Mouse (Mus musculus): ENCODE measurements at regions not wholly inside any gene's neighbourhood (a gene's known extent, or its start where the extent isn't known, plus 50 kb on each side); places are given as distances from the start of the nearest gene placed in this dataset.

GRCm38 (mm10) chr16:42592321-42592720 is 251.9 kb upstream of the Gap43 start:
- H3K27ac ChIP-seq (ENCODE audit: low read length) = no peak overlapping the region
- no peaks in the 10 kb centered on the region for H3K27me3 ChIP-seq (ENCODE audit: control insufficient read depth, insufficient read depth, low read depth, low read length)
- H3K4me1 ChIP-seq (ENCODE audit: control insufficient read depth, low read depth, low read length) = no peaks in the 10 kb centered on the region
- H3K36me3 ChIP-seq (ENCODE audit: control insufficient read depth, insufficient read depth) = no peaks in the 10 kb centered on the region
- no peaks in the 10 kb centered on the region for H3K9me3 ChIP-seq (replicated peaks; ENCODE audit: control insufficient read depth, low read length)
- ATAC-seq (ENCODE audit: low read depth) = no peak
- no peak overlapping the region for H3K4me2 ChIP-seq (ENCODE audit: low read depth, low read length)
- 47% methylated on average over 3 of the region's 3 CpGs for WGBS (ENCODE audit: insufficient replicate concordance)
- no peak overlapping the region for H3K9ac ChIP-seq (ENCODE audit: low read depth, low read length)
- H3K4me3 ChIP-seq (ENCODE audit: low read depth, low read length) = no peak overlapping the region

DNA sequence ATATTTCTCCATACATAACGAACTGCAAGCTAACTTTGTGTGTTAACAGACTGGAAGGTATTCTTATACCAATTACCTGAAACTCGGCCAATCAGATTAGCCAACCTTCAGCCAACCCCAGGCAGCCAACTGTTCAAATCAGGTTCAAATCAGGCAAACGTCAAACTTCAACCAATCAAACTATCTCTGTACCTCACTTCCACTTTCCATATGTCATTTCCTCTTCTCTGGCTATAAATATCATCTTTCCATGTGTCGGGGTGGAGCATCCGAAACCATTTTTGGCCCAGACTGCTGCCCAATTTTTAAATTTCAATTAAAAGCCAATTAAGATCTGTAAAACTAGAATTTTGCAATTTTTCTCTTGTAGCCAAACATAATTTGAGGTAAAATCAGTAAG is 251.1 kb upstream of the Gap43 start:
- Histone ChIP-seq H3K27ac (ENCODE audit: low read length) (no peak overlapping the region), H3K4me1 (ENCODE audit: control insufficient read depth, low read depth, low read length) (no peaks in the 10 kb centered on the region), H3K27me3 (ENCODE audit: control insufficient read depth, insufficient read depth, low read depth, low read length) (no peaks in the 10 kb centered on the region), H3K4me2 (ENCODE audit: low read depth, low read length) (no peak overlapping the region), H3K4me3 (ENCODE audit: low read depth, low read length) (no peak overlapping the region), H3K9ac (ENCODE audit: low read depth, low read length) (no peak overlapping the region), H3K36me3 (ENCODE audit: control insufficient read depth, insufficient read depth) (no peaks in the 10 kb centered on the region), H3K9me3 (replicated peaks; ENCODE audit: control insufficient read depth, low read length) (no peaks in the 10 kb centered on the region)
- no peak for ATAC-seq (ENCODE audit: low read depth)
- 52% methylated on average over 5 of the region's 5 CpGs for WGBS (ENCODE audit: insufficient replicate concordance)

DNA sequence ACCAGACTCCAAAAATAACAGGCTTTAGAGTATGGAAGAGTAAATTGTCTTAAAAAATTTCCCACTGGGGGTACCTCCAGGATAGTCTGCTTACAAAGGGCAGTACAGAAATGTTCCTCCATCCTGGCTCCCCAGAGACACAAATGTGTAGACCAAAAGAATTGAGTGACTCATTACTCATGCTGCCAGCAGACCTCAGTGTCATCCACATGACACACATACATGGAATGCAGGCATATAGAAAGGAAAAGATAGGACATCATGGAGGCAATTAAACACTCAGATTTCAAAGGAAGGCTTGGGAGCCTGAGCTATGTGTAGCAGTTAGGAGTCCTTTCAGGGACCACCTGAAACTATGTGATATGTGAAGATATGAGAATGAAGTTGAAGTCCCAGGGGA is 245.7 kb upstream of the Gap43 start:
- H3K4me2 ChIP-seq (ENCODE audit: low read depth, low read length) = no peak overlapping the region
- H3K4me3 ChIP-seq (ENCODE audit: low read depth, low read length) = no peak overlapping the region
- no peaks in the 10 kb centered on the region for H3K36me3 ChIP-seq (ENCODE audit: control insufficient read depth, insufficient read depth)
- H3K9ac ChIP-seq (ENCODE audit: low read depth, low read length) = no peak overlapping the region
- H3K9me3 ChIP-seq (replicated peaks; ENCODE audit: control insufficient read depth, low read length) = no peaks in the 10 kb centered on the region
- no peaks in the 10 kb centered on the region for H3K27me3 ChIP-seq (ENCODE audit: control insufficient read depth, insufficient read depth, low read depth, low read length)
- H3K4me1 ChIP-seq (ENCODE audit: control insufficient read depth, low read depth, low read length) = no peaks in the 10 kb centered on the region
- ATAC-seq (ENCODE audit: low read depth) = no peak
- no peak overlapping the region for H3K27ac ChIP-seq (ENCODE audit: low read length)

DNA sequence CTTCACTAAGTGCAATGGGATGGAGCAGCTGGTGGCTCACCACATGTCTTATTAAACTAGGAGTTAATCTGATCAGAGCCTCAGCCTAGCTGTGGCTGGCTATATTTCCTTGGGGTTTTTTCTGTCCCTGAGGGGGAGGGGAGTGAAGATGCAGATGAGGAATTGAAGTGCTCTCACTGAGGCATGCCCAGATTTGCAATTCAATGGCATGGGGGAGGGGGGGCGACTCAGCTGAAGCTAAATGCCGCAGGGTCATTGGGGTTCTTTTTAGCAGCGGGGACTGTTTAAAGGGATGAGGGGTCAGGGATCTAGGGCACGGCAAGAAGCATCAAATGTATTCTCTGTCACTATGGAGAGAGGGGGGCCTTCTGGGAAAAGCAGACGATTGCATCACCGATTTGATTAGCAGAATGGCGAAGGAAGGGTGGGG is 235.1 kb upstream of the Gap43 start:
- 17% methylated on average over 7 of the region's 7 CpGs for WGBS (ENCODE audit: insufficient replicate concordance)
- ATAC-seq (ENCODE audit: low read depth) = no peak
- H3K9me3 ChIP-seq (replicated peaks; ENCODE audit: control insufficient read depth, low read length) = no peaks in the 10 kb centered on the region
- H3K27ac ChIP-seq (ENCODE audit: low read length) = no peak overlapping the region
- H3K4me3 ChIP-seq (ENCODE audit: low read depth, low read length) = no peak overlapping the region
- no peak overlapping the region for H3K9ac ChIP-seq (ENCODE audit: low read depth, low read length)
- no peaks in the 10 kb centered on the region for H3K4me1 ChIP-seq (ENCODE audit: control insufficient read depth, low read depth, low read length)
- no peaks in the 10 kb centered on the region for H3K36me3 ChIP-seq (ENCODE audit: control insufficient read depth, insufficient read depth)
- H3K27me3 ChIP-seq (ENCODE audit: control insufficient read depth, insufficient read depth, low read depth, low read length) = no peaks in the 10 kb centered on the region
- H3K4me2 ChIP-seq (ENCODE audit: low read depth, low read length) = no peak overlapping the region

GRCm38 (mm10) chr16:42574978-42575377 is 234.5 kb upstream of the Gap43 start:
- H3K27ac ChIP-seq (ENCODE audit: low read length) = no peak overlapping the region
- no peak overlapping the region for H3K4me2 ChIP-seq (ENCODE audit: low read depth, low read length)
- no peaks in the 10 kb centered on the region for H3K9me3 ChIP-seq (replicated peaks; ENCODE audit: control insufficient read depth, low read length)
- no peak overlapping the region for H3K4me3 ChIP-seq (ENCODE audit: low read depth, low read length)
- no peak for ATAC-seq (ENCODE audit: low read depth)
- no peaks in the 10 kb centered on the region for H3K36me3 ChIP-seq (ENCODE audit: control insufficient read depth, insufficient read depth)
- H3K9ac ChIP-seq (ENCODE audit: low read depth, low read length) = no peak overlapping the region
- 28% methylated on average over 1 of the region's 1 CpGs for WGBS (ENCODE audit: insufficient replicate concordance)
- no peaks in the 10 kb centered on the region for H3K4me1 ChIP-seq (ENCODE audit: control insufficient read depth, low read depth, low read length)
- no peaks in the 10 kb centered on the region for H3K27me3 ChIP-seq (ENCODE audit: control insufficient read depth, insufficient read depth, low read depth, low read length)

DNA sequence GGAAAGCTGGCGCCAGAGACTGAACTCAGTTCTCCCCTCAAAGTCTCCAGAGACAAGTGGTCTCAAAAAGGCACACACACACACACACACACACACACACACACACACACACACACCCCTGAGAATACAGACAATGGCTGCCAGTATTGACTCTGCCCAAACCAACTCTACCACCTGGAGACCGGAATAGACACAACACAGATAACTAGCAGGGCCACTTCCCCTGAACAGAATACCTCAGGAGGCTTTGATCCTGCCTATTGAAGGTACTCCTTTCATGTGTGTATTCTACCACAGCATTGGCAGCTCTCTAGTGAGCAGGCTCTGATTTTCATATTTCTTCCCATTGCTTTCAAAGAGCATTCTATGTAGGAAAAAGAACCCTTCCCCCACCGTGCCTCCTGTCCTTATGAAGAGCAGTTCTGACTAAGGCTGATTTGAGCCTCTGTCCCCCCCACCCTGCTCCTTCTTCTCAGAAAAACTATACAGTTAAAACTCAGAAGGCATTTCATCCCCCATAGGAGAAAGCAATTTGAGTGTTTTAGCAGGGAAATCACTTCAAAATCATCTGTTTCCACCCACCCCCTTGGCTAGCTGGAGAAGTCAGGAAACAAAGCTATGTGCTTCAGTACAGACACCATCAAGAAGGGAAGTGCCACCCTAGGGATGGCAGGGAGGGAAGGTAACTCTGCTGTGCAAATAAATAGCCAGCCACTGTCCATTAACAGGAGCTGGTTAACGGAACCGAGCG is 230.0 kb upstream of the Gap43 start:
- 62% methylated on average over 6 of the region's 6 CpGs for WGBS (ENCODE audit: insufficient replicate concordance)

DNA sequence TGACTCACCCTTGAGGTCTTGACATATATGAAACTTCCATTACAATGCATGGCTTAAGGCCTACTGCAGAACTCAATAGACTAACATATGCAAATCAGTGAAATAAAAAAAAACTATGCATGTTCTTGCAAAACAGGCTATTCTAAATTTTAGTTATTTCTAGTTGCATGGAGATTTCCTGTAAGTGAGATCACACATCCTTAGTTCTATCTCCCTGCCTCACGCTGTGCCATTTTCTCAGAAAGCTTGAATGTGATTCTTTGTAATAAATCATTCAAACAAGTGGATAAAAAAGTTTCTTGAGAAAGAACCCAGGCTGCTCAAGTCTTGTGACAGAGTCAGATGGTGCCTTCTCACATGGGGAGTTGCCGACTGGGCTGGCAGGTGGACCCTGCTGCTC is 228.9 kb upstream of the Gap43 start:
- Histone ChIP-seq H3K27me3 (ENCODE audit: control insufficient read depth, insufficient read depth, low read depth, low read length) (no peaks in the 10 kb centered on the region), H3K4me2 (ENCODE audit: low read depth, low read length) (no peak overlapping the region), H3K4me3 (ENCODE audit: low read depth, low read length) (no peak overlapping the region), H3K4me1 (ENCODE audit: control insufficient read depth, low read depth, low read length) (no peaks in the 10 kb centered on the region), H3K9ac (ENCODE audit: low read depth, low read length) (no peak overlapping the region), H3K9me3 (replicated peaks; ENCODE audit: control insufficient read depth, low read length) (no peaks in the 10 kb centered on the region), H3K36me3 (ENCODE audit: control insufficient read depth, insufficient read depth) (no peaks in the 10 kb centered on the region), H3K27ac (ENCODE audit: low read length) (no peak overlapping the region)
- no peak for ATAC-seq (ENCODE audit: low read depth)
- WGBS (ENCODE audit: insufficient replicate concordance) = 61% methylated on average over 2 of the region's 2 CpGs

More for the DNA sequence above, 230.0 kb upstream of the Gap43 start:
- Histone ChIP-seq H3K4me2 (ENCODE audit: low read depth, low read length) (no peak overlapping the region), H3K4me3 (ENCODE audit: low read depth, low read length) (no peak overlapping the region), H3K9me3 (replicated peaks; ENCODE audit: control insufficient read depth, low read length) (no peaks in the 10 kb centered on the region), H3K36me3 (ENCODE audit: control insufficient read depth, insufficient read depth) (no peaks in the 10 kb centered on the region), H3K4me1 (ENCODE audit: control insufficient read depth, low read depth, low read length) (no peaks in the 10 kb centered on the region), H3K27me3 (ENCODE audit: control insufficient read depth, insufficient read depth, low read depth, low read length) (no peaks in the 10 kb centered on the region), H3K9ac (ENCODE audit: low read depth, low read length) (no peak overlapping the region), H3K27ac (ENCODE audit: low read length) (no peak overlapping the region)
- ATAC-seq (ENCODE audit: low read depth) = no peak

DNA sequence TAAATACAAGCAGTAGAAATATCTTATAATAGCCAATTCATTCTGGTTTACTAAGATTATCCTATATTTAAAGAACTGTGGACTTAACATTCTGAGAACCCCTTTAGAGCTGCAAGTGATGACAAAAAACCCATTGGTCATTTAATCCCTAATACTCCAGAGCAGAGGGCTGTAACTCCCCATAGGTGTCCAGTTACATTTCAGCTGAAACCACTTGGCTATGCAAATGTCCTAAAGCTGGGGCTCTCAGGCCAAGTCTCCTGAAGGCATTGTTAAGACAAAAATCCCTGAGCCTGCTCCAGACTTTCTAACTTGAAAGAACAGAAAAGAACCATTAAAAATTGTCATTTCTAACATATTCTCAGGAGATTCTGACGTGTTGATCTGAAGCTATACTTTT is 209.1 kb upstream of the Gap43 start:
- WGBS (ENCODE audit: insufficient replicate concordance) = 34% methylated on average over 1 of the region's 1 CpGs
- H3K36me3 ChIP-seq (ENCODE audit: control insufficient read depth, insufficient read depth) = no peaks in the 10 kb centered on the region
- no peaks in the 10 kb centered on the region for H3K27me3 ChIP-seq (ENCODE audit: control insufficient read depth, insufficient read depth, low read depth, low read length)
- H3K4me3 ChIP-seq (ENCODE audit: low read depth, low read length) = no peak overlapping the region
- no peak overlapping the region for H3K4me2 ChIP-seq (ENCODE audit: low read depth, low read length)
- no peak for ATAC-seq (ENCODE audit: low read depth)
- no peak overlapping the region for H3K27ac ChIP-seq (ENCODE audit: low read length)
- no peaks in the 10 kb centered on the region for H3K4me1 ChIP-seq (ENCODE audit: control insufficient read depth, low read depth, low read length)
- H3K9ac ChIP-seq (ENCODE audit: low read depth, low read length) = no peak overlapping the region
- no peaks in the 10 kb centered on the region for H3K9me3 ChIP-seq (replicated peaks; ENCODE audit: control insufficient read depth, low read length)

DNA sequence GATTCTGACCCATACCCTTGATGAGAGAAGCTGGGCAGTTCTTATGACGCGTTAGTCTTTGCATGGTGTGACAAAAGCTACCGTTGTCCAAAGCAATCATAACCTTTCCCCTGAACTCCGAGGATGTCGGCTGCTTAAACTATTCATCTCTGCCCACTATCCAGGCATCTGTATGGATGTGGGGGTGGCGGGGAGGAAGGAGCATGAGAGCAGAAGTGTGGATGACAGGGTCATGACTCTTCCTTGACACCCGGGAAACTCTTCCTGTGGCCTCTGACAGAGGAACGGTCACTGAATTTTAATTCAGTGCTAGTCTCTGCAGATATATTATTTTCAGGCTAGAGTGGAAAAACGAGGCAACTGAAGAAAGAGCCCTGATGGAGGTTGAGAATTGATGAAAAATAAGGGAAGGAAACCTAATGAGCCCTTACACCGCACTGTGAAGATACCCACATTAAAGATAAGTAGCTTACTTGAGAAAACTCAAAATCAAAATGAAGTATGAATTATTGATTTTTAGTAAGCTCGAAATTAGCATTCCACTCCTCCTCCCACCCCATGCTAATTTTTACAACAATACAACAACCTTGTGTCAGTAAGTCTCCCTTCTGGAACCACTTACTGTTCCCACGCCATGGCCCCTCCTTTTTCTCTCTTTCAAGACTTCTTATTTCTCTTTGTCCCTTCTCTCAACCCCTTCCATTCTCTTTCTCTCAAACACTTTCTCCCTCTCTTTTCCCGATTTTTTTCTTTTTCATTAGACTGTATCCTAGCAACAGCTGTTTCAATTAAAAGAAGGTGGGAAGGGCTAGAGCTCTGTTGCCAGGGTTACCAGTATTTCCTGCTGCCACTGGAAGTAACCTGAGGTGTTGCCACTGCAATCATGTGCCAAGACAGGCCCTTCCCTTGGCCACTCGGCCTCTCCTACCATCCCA is 206.0 kb upstream of the Gap43 start:
- no peaks in the 10 kb centered on the region for H3K4me1 ChIP-seq (ENCODE audit: control insufficient read depth, low read depth, low read length)
- 59% methylated on average over 14 of the region's 14 CpGs for WGBS (ENCODE audit: insufficient replicate concordance)

More for the DNA sequence above, 206.0 kb upstream of the Gap43 start:
- Histone ChIP-seq H3K4me2 (ENCODE audit: low read depth, low read length) (no peak overlapping the region), H3K27ac (ENCODE audit: low read length) (no peak overlapping the region), H3K9ac (ENCODE audit: low read depth, low read length) (no peak overlapping the region), H3K9me3 (replicated peaks; ENCODE audit: control insufficient read depth, low read length) (no peaks in the 10 kb centered on the region), H3K4me3 (ENCODE audit: low read depth, low read length) (no peak overlapping the region), H3K36me3 (ENCODE audit: control insufficient read depth, insufficient read depth) (no peaks in the 10 kb centered on the region), H3K27me3 (ENCODE audit: control insufficient read depth, insufficient read depth, low read depth, low read length) (no peaks in the 10 kb centered on the region)
- no peak for ATAC-seq (ENCODE audit: low read depth)
